Mouse (Mus musculus) heart, adult 2 months (tissue): ENCODE measurements around the gene Trnp1. TPM values are rescaled to one million over a fixed set of nuclear protein-coding genes. Genes with fewer than 3 reads are reported as not detected.

Source experiments
- DNase-seq, 2 experiments: peaks; one replicate each; pipeline ENCODE4 v3.0.0; 2021
- H3K27ac ChIP-seq: fragments of 200-600 bp; 2 replicates; pipeline ENCODE4 v1.8.1; 2022
- H3K27me3 ChIP-seq: fragments of 200-500 bp; 2 replicates; pipeline ENCODE4 v1.6.1; 2012; ENCODE audit warnings: mild to moderate bottlenecking, low read length, inconsistent platforms, mixed read lengths; ENCODE audit not compliant: control insufficient read depth, insufficient read depth
- H3K36me3 ChIP-seq: fragments of 200-500 bp; 2 replicates; pipeline ENCODE4 v1.6.1; 2012; ENCODE audit warnings: low read length, inconsistent platforms; ENCODE audit not compliant: control insufficient read depth, insufficient read depth
- H3K4me1 ChIP-seq: fragments of 200-500 bp; 2 replicates; pipeline ENCODE4 v1.6.1; 2011; ENCODE audit warnings: low read length; ENCODE audit not compliant: control insufficient read depth, insufficient read depth
- H3K4me3 ChIP-seq: fragments of 200-600 bp; 2 replicates; pipeline ENCODE4 v1.8.1; 2022
- H3K79me2 ChIP-seq: fragments of 200-500 bp; replicated peaks from 2 replicates; pipeline ENCODE4 v1.6.1; 2012; ENCODE audit warnings: mild to moderate bottlenecking, inconsistent platforms, low read length, moderate library complexity, mixed read lengths; ENCODE audit not compliant: control insufficient read depth, insufficient read depth
- H3K9ac ChIP-seq: fragments of 200-500 bp; 2 replicates; pipeline ENCODE4 v1.6.1; 2012; ENCODE audit warnings: low read depth, mild to moderate bottlenecking, control low read depth, inconsistent platforms, low read length, mixed read lengths
- CTCF ChIP-seq: fragments of 200-600 bp; IDR thresholded peaks from 2 replicates; pipeline ENCODE4 v1.8.1; 2022; ENCODE audit warnings: antibody characterized with exemption, mild to moderate bottlenecking, moderate library complexity
- EP300 ChIP-seq: fragments of 200-500 bp; IDR thresholded peaks from 2 replicates; pipeline ENCODE4 v1.6.1; 2011; ENCODE audit warnings: low read depth, low read length, control low read depth; ENCODE audit not compliant: insufficient read depth
- POLR2A ChIP-seq: fragments of 200-500 bp; IDR thresholded peaks from 2 replicates; pipeline ENCODE4 v1.6.1; 2011; ENCODE audit warnings: mild to moderate bottlenecking, low read depth, low read length, control low read depth; ENCODE audit not compliant: insufficient read depth
- WGBS: fragments of 180-500 bp; shearing (Covaris S2); methylation state at CpG from one replicate; pipeline ENCODE4 v1.1.7; 2018; 5-methylcytosine and 5-hydroxymethylcytosine counted together
- intact Hi-C: fragments of 180-260 bp; cut with DNase I; formaldehyde crosslinking; loops from one replicate; pipeline ENCODE4 v1.15.1; 2025
- polyA plus RNA-seq: library from polyadenylated mRNA; depleted of rRNA; stranded (reverse); fragments of >200 nt; gene quantifications from 2 replicates; pipeline ENCODE4 v1.2.3, GENCODE M21; 2012
- total RNA-seq, 2 experiments: library from RNA; stranded (reverse); gene quantifications; 2 replicates each; pipeline ENCODE4 v1.2.3; 2021

Trnp1 gene
- total and polyA plus RNA-seq, 3 experiments, result 2.0 to 2.4 (median 2.1) TPM

GRCm38 (mm10) chr4:133485691-133486425 is 12.5 kb downstream of the Trnp1 start:
- no peak for TF ChIP-seq EP300
- no peak for TF ChIP-seq POLR2A
- TF ChIP-seq CTCF, result no peak
- peaks cover 7% of the 10 kb centered on the region; the same call in 1 of the 2 replicates for H3K4me1 ChIP-seq
- WGBS, result 85% methylated on average over 28 of the region's 28 CpGs

GRCm38 (mm10) chr4:133484266-133485025 is 13.9 kb downstream of the Trnp1 start:
- 20% methylated on average over 22 of the region's 22 CpGs for WGBS
- TF ChIP-seq EP300, result no peak
- TF ChIP-seq CTCF, result no peak
- TF ChIP-seq POLR2A, result no peak
- Histone ChIP-seq H3K27me3 (no peaks in the 10 kb centered on the region), H3K27ac (no peak overlapping the region; the same call in 1 of the 2 replicates), H3K79me2 (no peaks in the 10 kb centered on the region), H3K36me3 (no peaks in the 10 kb centered on the region), H3K9ac (no peak overlapping the region), H3K4me3 (peak overlapping the region; percentile 22; the same call in 1 of the 2 replicates), H3K4me1 (peaks cover 5% of the 10 kb centered on the region; the same call in 1 of the 2 replicates)
- DNase-seq, result peak in 1 of 2 experiments; percentile 55
- intact Hi-C loops, result no loop called here

More at GRCm38 (mm10) chr4:133485691-133486425, 12.5 kb downstream of the Trnp1 start:
- Histone ChIP-seq H3K36me3 (no peaks in the 10 kb centered on the region), H3K27me3 (no peaks in the 10 kb centered on the region), H3K27ac (no peak overlapping the region), H3K79me2 (no peaks in the 10 kb centered on the region), H3K4me3 (no peak overlapping the region), H3K9ac (no peak overlapping the region)
- intact Hi-C loops, result no loop called here
- no peak for DNase-seq

GRCm38 (mm10) chr4:133482479-133482878 is 15.9 kb downstream of the Trnp1 start:
- Histone ChIP-seq H3K79me2 (no peaks in the 10 kb centered on the region), H3K36me3 (no peaks in the 10 kb centered on the region), H3K27ac (no peak overlapping the region), H3K4me1 (peaks cover 2% of the 10 kb centered on the region; the same call in 1 of the 2 replicates), H3K9ac (no peak overlapping the region), H3K27me3 (no peaks in the 10 kb centered on the region), H3K4me3 (no peak overlapping the region)
- intact Hi-C loops, result no loop called here
- TF ChIP-seq POLR2A, result no peak
- 76% methylated on average over 3 of the region's 3 CpGs for WGBS
- DNase-seq, result no peak

GRCm38 (mm10) chr4:133481488-133481887 is 16.9 kb downstream of the Trnp1 start:
- H3K4me3 ChIP-seq, result no peak overlapping the region
- H3K27me3 ChIP-seq, result no peaks in the 10 kb centered on the region
- DNase-seq, result no peak
- H3K9ac ChIP-seq, result no peak overlapping the region
- no peaks in the 10 kb centered on the region for H3K79me2 ChIP-seq
- H3K27ac ChIP-seq, result no peak overlapping the region
- intact Hi-C loops, result no loop called here
- no peaks in the 10 kb centered on the region for H3K36me3 ChIP-seq
- no peak for TF ChIP-seq EP300
- no peak for TF ChIP-seq CTCF
- TF ChIP-seq POLR2A, result no peak
- H3K4me1 ChIP-seq, result peaks cover 2% of the 10 kb centered on the region; the same call in 1 of the 2 replicates
- 48% methylated on average over 4 of the region's 4 CpGs for WGBS

GRCm38 (mm10) chr4:133480754-133481153 is 17.6 kb downstream of the Trnp1 start:
- 51% methylated on average over 6 of the region's 6 CpGs for WGBS
- no peak for DNase-seq
- Histone ChIP-seq H3K9ac (no peak overlapping the region), H3K4me3 (no peak overlapping the region), H3K4me1 (peaks cover 2% of the 10 kb centered on the region; the same call in 1 of the 2 replicates), H3K27ac (no peak overlapping the region), H3K36me3 (no peaks in the 10 kb centered on the region), H3K27me3 (no peaks in the 10 kb centered on the region), H3K79me2 (no peaks in the 10 kb centered on the region)
- intact Hi-C loops, result no loop called here
- no peak for TF ChIP-seq CTCF
- no peak for TF ChIP-seq POLR2A
- no peak for TF ChIP-seq EP300

- no peak for DNase-seq
- TF ChIP-seq EP300 (no peak), CTCF (no peak), POLR2A (no peak)
- Histone ChIP-seq H3K27me3 (no peaks in the 10 kb centered on the region), H3K4me3 (peak overlapping the region; percentile 57), H3K4me1 (peaks cover 2% of the 10 kb centered on the region; the same call in 1 of the 2 replicates), H3K79me2 (no peaks in the 10 kb centered on the region), H3K9ac (peak overlapping the region; percentile 59), H3K27ac (no peak overlapping the region), H3K36me3 (no peaks in the 10 kb centered on the region)
- intact Hi-C loops, result no loop called here
- 5% methylated on average over 34 of the region's 34 CpGs for WGBS
These were observed 18.2 kb downstream of the Trnp1 start for GRCm38 (mm10) chr4:133480185-133480537.
